Mouse (Mus musculus): ENCODE measurements around the gene Slc39a2. TPM values are rescaled to one million over a fixed set of nuclear protein-coding genes. Genes with fewer than 3 reads are reported as not detected.
A peak's percentile ranks its signal among the peaks of the same experiment; 100 is the strongest.

The Slc39a2 gene
- polyA plus RNA-seq, 1 experiment from 2014 or later: 1.5 TPM

DNA sequence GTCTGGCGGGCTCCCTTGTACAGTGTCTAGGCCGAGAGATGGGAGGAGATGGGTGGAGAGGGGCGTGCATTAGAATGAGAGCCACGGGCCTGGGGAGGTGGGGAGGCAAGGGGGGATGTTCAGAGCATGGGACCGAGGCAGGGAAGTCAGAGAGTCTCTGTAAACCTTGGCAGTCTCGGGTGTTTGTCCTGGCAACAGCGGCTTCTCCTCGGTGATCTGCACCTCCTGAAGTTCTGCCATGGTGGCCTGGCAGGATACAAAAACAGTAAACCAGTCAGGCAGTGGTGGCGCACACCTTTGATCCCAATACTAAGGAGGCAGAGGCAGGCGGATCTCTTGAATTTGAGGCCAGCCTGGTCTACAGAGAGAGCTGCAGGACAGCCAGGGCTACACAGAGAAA is 18.6 kb downstream of the Slc39a2 start:
- ATAC-seq (ENCODE audit: low read depth): no peak
- H3K4me2 ChIP-seq (ENCODE audit: low read depth, low read length): no peak overlapping the region
- H3K36me3 ChIP-seq (ENCODE audit: control insufficient read depth, insufficient read depth, low read length): peaks cover 6% of the 10 kb centered on the region; the same call in 1 of the 2 replicates
- H3K27ac ChIP-seq (replicated peaks; ENCODE audit: low read depth, low read length): no peak overlapping the region
- no peaks in the 10 kb centered on the region for H3K9me3 ChIP-seq (ENCODE audit: control insufficient read depth, low read length)
- H3K27me3 ChIP-seq (replicated peaks; ENCODE audit: control insufficient read depth, insufficient read depth, low read length): no peaks in the 10 kb centered on the region
- H3K4me3 ChIP-seq (ENCODE audit: low read depth, low read length): no peak overlapping the region
- 82% methylated on average over 10 of the region's 10 CpGs for WGBS
- peaks cover 11% of the 10 kb centered on the region for H3K4me1 ChIP-seq (ENCODE audit: control insufficient read depth, insufficient read depth, low read length)
- H3K9ac ChIP-seq (ENCODE audit: low read depth, low read length): no peak overlapping the region
- no peak for DNase-seq (ENCODE audit: low spot score)

GRCm38 (mm10) chr14:51912391-51913061 is 19.8 kb downstream of the Slc39a2 start:
- 10% methylated on average over 14 of the region's 14 CpGs for WGBS
- no peak; the same call in 1 of the 2 replicates for ATAC-seq (ENCODE audit: low read depth)
- H3K4me2 ChIP-seq (ENCODE audit: low read depth, low read length): peak overlapping the region; percentile 99
- H3K9me3 ChIP-seq (ENCODE audit: control insufficient read depth, low read length): no peaks in the 10 kb centered on the region
- H3K36me3 ChIP-seq (ENCODE audit: control insufficient read depth, insufficient read depth, low read length): peaks cover 6% of the 10 kb centered on the region; the same call in 1 of the 2 replicates
- no peaks in the 10 kb centered on the region for H3K27me3 ChIP-seq (replicated peaks; ENCODE audit: control insufficient read depth, insufficient read depth, low read length)
- peak overlapping the region; percentile 64 for H3K4me3 ChIP-seq (ENCODE audit: low read depth, low read length)
- DNase-seq (ENCODE audit: low spot score): no peak
- peaks cover 12% of the 10 kb centered on the region for H3K4me1 ChIP-seq (ENCODE audit: control insufficient read depth, insufficient read depth, low read length)
- H3K27ac ChIP-seq (replicated peaks; ENCODE audit: low read depth, low read length): peak overlapping the region; percentile 86; the same call in 1 of the 2 replicates
- H3K9ac ChIP-seq (ENCODE audit: low read depth, low read length): peak overlapping the region; percentile 69

DNA sequence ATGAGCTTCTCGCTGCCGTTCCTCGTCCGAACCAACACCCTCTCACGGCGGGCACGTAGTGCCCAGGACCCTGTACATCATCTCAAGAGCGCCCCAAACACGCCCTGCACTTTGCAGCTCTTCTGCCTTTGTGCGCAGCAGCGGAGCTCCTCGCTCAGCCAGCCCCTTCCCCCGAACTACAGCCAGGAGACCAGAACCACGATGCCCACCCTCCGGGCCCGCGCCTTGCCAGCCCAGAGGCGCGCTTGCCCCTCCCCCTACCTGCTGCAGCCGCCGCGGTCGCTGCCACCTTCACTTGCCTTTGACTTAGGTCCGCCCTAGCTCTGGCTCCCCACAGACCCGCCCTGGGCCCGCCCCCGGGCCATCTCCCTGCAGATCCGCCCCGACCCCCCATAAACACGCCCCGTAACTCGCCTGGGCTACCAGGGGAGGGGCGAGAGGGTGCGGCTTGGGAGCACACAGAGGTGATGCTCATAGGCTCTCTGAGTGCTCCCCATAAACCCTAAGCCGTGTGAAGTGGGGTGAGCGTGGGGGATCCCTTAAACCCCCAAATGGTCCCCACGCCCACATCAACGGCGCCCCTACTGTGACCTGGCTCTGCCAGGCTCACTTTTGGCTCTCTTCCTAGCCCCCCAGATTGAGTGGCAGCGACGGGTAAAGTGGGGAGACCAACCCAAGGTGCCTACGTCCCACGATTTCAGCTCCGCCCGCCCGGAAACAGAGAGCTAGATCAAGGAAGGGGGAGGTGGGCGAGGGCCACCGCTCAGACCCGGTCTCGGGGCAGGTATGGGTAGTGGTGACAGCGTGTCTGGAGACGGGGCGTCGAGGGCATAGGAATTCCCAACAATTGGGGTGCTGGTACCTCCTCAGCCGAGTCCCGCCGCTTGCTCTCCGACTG is 20.6 kb downstream of the Slc39a2 start:
- ATAC-seq (ENCODE audit: low read depth) (peak; percentile 86), DNase-seq (ENCODE audit: low spot score) (peak; percentile 87)
- H3K27ac ChIP-seq (replicated peaks; ENCODE audit: low read depth, low read length): peak overlapping the region; percentile 86
- H3K4me2 ChIP-seq (ENCODE audit: low read depth, low read length): peak overlapping the region; percentile 99
- H3K9ac ChIP-seq (ENCODE audit: low read depth, low read length): peak overlapping the region; percentile 69
- peaks cover 6% of the 10 kb centered on the region; the same call in 1 of the 2 replicates for H3K36me3 ChIP-seq (ENCODE audit: control insufficient read depth, insufficient read depth, low read length)
- H3K9me3 ChIP-seq (ENCODE audit: control insufficient read depth, low read length): no peaks in the 10 kb centered on the region
- H3K4me3 ChIP-seq (ENCODE audit: low read depth, low read length): peak overlapping the region; percentile 64
- H3K27me3 ChIP-seq (replicated peaks; ENCODE audit: control insufficient read depth, insufficient read depth, low read length): no peaks in the 10 kb centered on the region
- 2% methylated on average over 46 of the region's 58 CpGs for WGBS
- peaks cover 12% of the 10 kb centered on the region for H3K4me1 ChIP-seq (ENCODE audit: control insufficient read depth, insufficient read depth, low read length)

DNA sequence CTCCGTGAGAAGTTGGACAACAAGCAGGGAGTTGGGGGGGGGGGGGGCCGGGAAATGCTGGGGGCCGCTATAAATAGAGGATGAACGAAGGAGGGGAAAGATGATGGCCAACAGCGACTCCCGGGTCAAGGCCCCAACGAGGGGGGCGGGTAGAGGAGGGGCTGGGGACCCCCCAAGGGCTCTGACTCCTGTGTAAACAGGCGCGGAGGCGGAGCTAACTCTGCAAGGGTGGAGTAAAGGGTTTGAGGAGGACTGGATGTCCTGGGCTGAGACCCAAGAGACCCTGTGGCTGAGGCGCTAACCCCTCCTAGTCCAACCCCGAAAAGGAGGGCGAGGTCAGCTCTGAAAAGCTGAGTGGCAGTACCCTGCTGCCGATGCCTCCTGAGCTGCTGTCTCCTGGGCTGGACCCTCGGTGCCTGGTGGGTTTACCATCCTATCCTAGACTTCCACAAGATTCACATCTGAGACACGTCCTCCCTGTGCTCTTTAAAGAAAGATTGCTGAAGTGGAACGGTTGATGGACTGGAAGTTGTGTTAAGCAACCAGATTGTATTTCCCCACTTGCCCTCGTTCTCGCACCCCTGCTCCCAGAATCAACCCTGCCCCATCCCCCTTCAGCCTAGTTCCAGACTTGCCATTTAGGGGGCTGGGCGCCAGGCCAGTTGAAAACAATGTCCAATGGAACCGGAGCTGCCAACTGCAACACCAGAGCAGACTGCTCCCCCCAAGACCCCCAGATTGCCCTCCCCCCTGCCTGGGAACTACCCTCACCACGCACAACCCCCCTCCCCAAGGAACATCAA is 21.5 kb downstream of the Slc39a2 start, which contains the start of gene Ndrg2:
Gene Ndrg2, minus strand, starts transcription at position 199 of the 803 bp plus-strand sequence.
- ATAC-seq (ENCODE audit: low read depth) (peak; percentile 60), DNase-seq (ENCODE audit: low spot score) (peak; percentile 86)
- H3K9ac ChIP-seq (ENCODE audit: low read depth, low read length): peak within 1 kb of the TSS; percentile 69
- H3K4me2 ChIP-seq (ENCODE audit: low read depth, low read length): peak within 1 kb of the TSS; percentile 99
- H3K27ac ChIP-seq (replicated peaks; ENCODE audit: low read depth, low read length): peak within 1 kb of the TSS; percentile 86
- peak within 1 kb of the TSS; percentile 64 for H3K4me3 ChIP-seq (ENCODE audit: low read depth, low read length)
- 0% methylated on average over 16 of the region's 23 CpGs for WGBS
- no peaks in the 10 kb centered on the region for H3K9me3 ChIP-seq (ENCODE audit: control insufficient read depth, low read length)
- H3K36me3 ChIP-seq (ENCODE audit: control insufficient read depth, insufficient read depth, low read length): peaks cover 6% of the 10 kb centered on the region; the same call in 1 of the 2 replicates
- no peaks in the 10 kb centered on the region for H3K27me3 ChIP-seq (replicated peaks; ENCODE audit: control insufficient read depth, insufficient read depth, low read length)
- H3K4me1 ChIP-seq (ENCODE audit: control insufficient read depth, insufficient read depth, low read length): peaks cover 12% of the 10 kb centered on the region

DNA sequence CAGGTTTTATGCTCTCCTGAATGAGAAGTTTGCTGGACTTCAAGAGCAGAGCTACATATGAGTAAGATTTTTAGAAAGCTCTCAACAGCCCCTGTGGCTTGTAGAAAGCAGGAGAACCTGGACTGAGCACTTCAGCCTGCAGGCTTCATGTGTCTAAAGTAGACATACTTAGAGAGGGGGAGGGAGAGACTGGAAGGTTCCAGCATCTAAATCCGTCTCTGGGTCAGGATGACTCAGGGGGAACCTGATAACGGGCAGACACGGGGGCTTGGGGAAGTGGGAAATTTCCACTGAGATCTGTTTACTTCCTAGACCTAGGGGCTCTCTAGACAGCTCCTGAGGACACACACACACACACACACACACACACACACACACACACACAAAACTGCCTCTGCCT is 22.3 kb downstream of the Slc39a2 start:
- DNase-seq (ENCODE audit: low spot score): peak; percentile 26
- H3K27ac ChIP-seq (replicated peaks; ENCODE audit: low read depth, low read length): peak overlapping the region; percentile 86
- 23% methylated on average over 3 of the region's 3 CpGs for WGBS

DNA sequence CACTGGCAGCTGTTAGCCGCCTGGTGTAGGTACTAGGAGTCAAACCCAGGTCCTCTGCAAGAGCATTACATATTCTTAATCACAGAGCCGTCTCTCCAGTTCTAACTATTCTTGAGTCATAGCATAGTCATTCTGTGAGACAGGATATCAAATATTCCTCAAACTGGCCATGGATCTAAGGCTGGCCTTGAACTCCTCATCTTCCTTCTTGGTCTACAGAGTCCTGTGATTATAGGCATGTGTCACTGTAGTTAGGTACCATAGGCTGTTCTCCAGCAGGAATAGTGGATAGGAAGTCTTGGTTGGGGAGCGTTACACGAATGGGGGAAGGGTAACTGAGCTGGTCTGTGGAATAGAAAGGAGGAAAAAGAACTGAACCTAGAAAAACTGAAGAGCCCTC is 23.9 kb downstream of the Slc39a2 start:
- H3K9me3 ChIP-seq (ENCODE audit: control insufficient read depth, low read length): no peaks in the 10 kb centered on the region
- H3K27ac ChIP-seq (replicated peaks; ENCODE audit: low read depth, low read length): no peak overlapping the region
- H3K4me3 ChIP-seq (ENCODE audit: low read depth, low read length): no peak overlapping the region
- DNase-seq (ENCODE audit: low spot score) (no peak), ATAC-seq (ENCODE audit: low read depth) (no peak)
- peaks cover 13% of the 10 kb centered on the region for H3K4me1 ChIP-seq (ENCODE audit: control insufficient read depth, insufficient read depth, low read length)
- no peaks in the 10 kb centered on the region for H3K36me3 ChIP-seq (ENCODE audit: control insufficient read depth, insufficient read depth, low read length)
- H3K9ac ChIP-seq (ENCODE audit: low read depth, low read length): no peak overlapping the region
- WGBS: 84% methylated on average over 4 of the region's 4 CpGs
- no peak overlapping the region for H3K4me2 ChIP-seq (ENCODE audit: low read depth, low read length)
- H3K27me3 ChIP-seq (replicated peaks; ENCODE audit: control insufficient read depth, insufficient read depth, low read length): no peaks in the 10 kb centered on the region

More for the DNA sequence above, 22.3 kb downstream of the Slc39a2 start:
- Histone ChIP-seq H3K4me2 (ENCODE audit: low read depth, low read length) (peak overlapping the region; percentile 99; the same call in 1 of the 2 replicates), H3K4me3 (ENCODE audit: low read depth, low read length) (no peak overlapping the region), H3K36me3 (ENCODE audit: control insufficient read depth, insufficient read depth, low read length) (peaks cover 2% of the 10 kb centered on the region; the same call in 1 of the 2 replicates), H3K9ac (ENCODE audit: low read depth, low read length) (no peak overlapping the region), H3K4me1 (ENCODE audit: control insufficient read depth, insufficient read depth, low read length) (peaks cover 12% of the 10 kb centered on the region), H3K27me3 (replicated peaks; ENCODE audit: control insufficient read depth, insufficient read depth, low read length) (no peaks in the 10 kb centered on the region), H3K9me3 (ENCODE audit: control insufficient read depth, low read length) (no peaks in the 10 kb centered on the region)
- ATAC-seq (ENCODE audit: low read depth): no peak

GRCm38 (mm10) chr14:51918125-51918524 is 25.4 kb downstream of the Slc39a2 start, which contains the start of gene Tppp2:
Gene Tppp2 (plus strand): TSS chr14:51918425.
- peaks cover 21% of the 10 kb centered on the region for H3K4me1 ChIP-seq (ENCODE audit: control insufficient read depth, insufficient read depth, low read length)
- H3K4me3 ChIP-seq (ENCODE audit: low read depth, low read length): no peak within 1 kb of the TSS
- no peaks in the 10 kb centered on the region for H3K36me3 ChIP-seq (ENCODE audit: control insufficient read depth, insufficient read depth, low read length)
- no peak within 1 kb of the TSS for H3K27ac ChIP-seq (replicated peaks; ENCODE audit: low read depth, low read length)
- H3K9me3 ChIP-seq (ENCODE audit: control insufficient read depth, low read length): no peaks in the 10 kb centered on the region
- H3K9ac ChIP-seq (ENCODE audit: low read depth, low read length): no peak within 1 kb of the TSS
- no peak within 1 kb of the TSS for H3K4me2 ChIP-seq (ENCODE audit: low read depth, low read length)
- ATAC-seq (ENCODE audit: low read depth): no peak
- H3K27me3 ChIP-seq (replicated peaks; ENCODE audit: control insufficient read depth, insufficient read depth, low read length): no peaks in the 10 kb centered on the region
- DNase-seq (ENCODE audit: low spot score): no peak
- WGBS: 94% methylated on average over 4 of the region's 4 CpGs

DNA sequence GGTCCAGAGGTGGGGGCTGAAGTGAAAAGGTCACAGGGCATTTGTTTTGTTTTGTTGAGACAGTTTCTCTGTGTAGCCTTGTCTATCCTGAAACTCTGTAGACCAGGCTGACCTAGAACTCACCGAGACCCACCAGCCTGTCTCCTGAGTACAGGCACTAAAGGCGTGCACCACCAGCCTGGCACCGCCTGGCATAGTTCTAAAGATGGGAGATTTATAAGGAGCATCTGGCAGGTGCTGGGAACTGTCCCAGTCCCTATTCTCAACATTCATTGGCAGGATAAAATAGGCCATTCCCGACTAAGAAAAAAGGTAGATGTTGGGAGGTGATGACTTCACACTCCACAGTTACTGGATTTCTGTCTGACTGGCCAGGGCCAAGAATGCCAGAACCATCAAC is 26.3 kb downstream of the Slc39a2 start:
- H3K27me3 ChIP-seq (replicated peaks; ENCODE audit: control insufficient read depth, insufficient read depth, low read length): no peaks in the 10 kb centered on the region
- ATAC-seq (ENCODE audit: low read depth) (no peak), DNase-seq (ENCODE audit: low spot score) (no peak)
- no peaks in the 10 kb centered on the region for H3K36me3 ChIP-seq (ENCODE audit: control insufficient read depth, insufficient read depth, low read length)
- WGBS: 91% methylated on average over 4 of the region's 4 CpGs
- no peak overlapping the region for H3K9ac ChIP-seq (ENCODE audit: low read depth, low read length)
- no peak overlapping the region for H3K4me2 ChIP-seq (ENCODE audit: low read depth, low read length)
- H3K4me3 ChIP-seq (ENCODE audit: low read depth, low read length): no peak overlapping the region
- H3K4me1 ChIP-seq (ENCODE audit: control insufficient read depth, insufficient read depth, low read length): peaks cover 21% of the 10 kb centered on the region
- H3K27ac ChIP-seq (replicated peaks; ENCODE audit: low read depth, low read length): no peak overlapping the region
- H3K9me3 ChIP-seq (ENCODE audit: control insufficient read depth, low read length): no peaks in the 10 kb centered on the region

All from embryonic facial prominence, embryonic 14.5 days (tissue).